Mouse (Mus musculus) bone marrow, adult 2 months (tissue): ENCODE results near the gene Sec14l4. TPM values are rescaled to one million over a fixed set of nuclear protein-coding genes. Genes with fewer than 3 reads are reported as not detected.

Experiments
- H3K27ac ChIP-seq: fragments of 200-500 bp; 2 replicates; pipeline ENCODE4 v1.5.1; 2012; ENCODE audit warnings: low read depth, mild to moderate bottlenecking, control low read depth, inconsistent platforms, low read length; ENCODE audit not compliant: control insufficient read depth, poor library complexity, insufficient read depth
- H3K4me1 ChIP-seq: fragments of 200-500 bp; 2 replicates; pipeline ENCODE4 v1.6.1; 2011; ENCODE audit warnings: low read length; ENCODE audit not compliant: control insufficient read depth, insufficient read depth
- H3K4me3 ChIP-seq: fragments of 200-500 bp; replicated peaks from 2 replicates; pipeline ENCODE3; 2011; ENCODE audit warnings: mild to moderate bottlenecking, low read depth, low read length, control low read depth; ENCODE audit not compliant: control insufficient read depth
- CTCF ChIP-seq: fragments of 200-500 bp; IDR thresholded peaks from 2 replicates; pipeline ENCODE4 v1.5.1; 2011; ENCODE audit warnings: low read length, control low read depth; ENCODE audit not compliant: control insufficient read depth, insufficient read depth
- POLR2A ChIP-seq: fragments of 200-500 bp; IDR thresholded peaks from 2 replicates; pipeline ENCODE4 v1.6.1; 2011; ENCODE audit warnings: low read depth, mild to moderate bottlenecking, control low read depth, low read length, borderline replicate concordance; ENCODE audit not compliant: control insufficient read depth
- WGBS: fragments of 180-500 bp; shearing (Covaris S2); methylation state at CpG from one replicate; pipeline ENCODE4 v1.1.7; 2018; 5-methylcytosine and 5-hydroxymethylcytosine counted together
- polyA plus RNA-seq: library from polyadenylated mRNA; stranded (reverse); fragments of >200 nt; gene quantifications from 2 replicates; pipeline ENCODE4 v1.2.4, GENCODE M21; 2011; ENCODE audit warnings: low replicate concordance; ENCODE audit not compliant: missing spikeins, insufficient read depth, insufficient read length

Sec14l4 gene
- polyA plus RNA-seq, 1 experiment, result 0.47 TPM

DNA sequence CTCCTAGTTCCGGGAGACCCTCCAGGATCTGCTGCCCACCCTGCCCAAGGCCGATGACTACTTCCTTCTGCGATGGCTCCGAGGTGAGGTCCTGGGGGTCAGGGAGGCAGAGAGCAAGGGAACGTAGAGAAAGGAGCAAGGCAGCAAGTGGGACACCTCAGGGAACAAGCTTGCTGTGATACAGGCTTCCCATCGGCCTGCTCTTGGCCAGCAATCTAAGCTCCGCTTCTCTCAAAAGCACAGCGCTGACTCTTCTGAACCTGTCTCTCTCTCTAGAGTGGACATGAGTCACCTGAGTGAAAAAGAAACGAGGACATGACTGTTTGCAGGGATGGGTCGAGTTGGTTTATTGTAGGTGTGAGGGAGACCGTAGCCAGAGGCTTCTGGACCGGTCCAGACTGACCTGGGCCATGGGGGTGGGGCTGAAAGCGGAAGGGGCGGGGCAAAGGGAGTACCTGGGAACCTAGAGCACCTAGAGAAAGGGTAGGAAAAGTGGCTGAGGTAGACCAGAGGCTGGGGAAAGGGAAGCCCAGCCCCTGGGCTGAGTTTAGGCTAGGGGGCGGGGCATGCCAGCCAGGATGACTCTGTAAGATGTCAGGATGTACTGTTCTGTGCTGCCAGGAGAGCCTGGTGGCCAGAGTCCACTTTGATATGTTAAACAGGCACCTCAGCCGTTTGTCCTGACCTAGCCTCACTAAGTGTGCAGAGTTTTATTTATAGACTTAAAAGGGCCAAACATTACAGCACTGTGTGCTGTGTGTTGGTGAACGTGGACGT lies 4.0 kb downstream of the Sec14l4 start:
- Histone ChIP-seq H3K4me1 (no peaks in the 10 kb centered on the region), H3K4me3 (no peak overlapping the region), H3K27ac (no peak overlapping the region)
- WGBS, result 72% methylated on average over 18 of the region's 18 CpGs
- TF ChIP-seq POLR2A, result no peak

DNA sequence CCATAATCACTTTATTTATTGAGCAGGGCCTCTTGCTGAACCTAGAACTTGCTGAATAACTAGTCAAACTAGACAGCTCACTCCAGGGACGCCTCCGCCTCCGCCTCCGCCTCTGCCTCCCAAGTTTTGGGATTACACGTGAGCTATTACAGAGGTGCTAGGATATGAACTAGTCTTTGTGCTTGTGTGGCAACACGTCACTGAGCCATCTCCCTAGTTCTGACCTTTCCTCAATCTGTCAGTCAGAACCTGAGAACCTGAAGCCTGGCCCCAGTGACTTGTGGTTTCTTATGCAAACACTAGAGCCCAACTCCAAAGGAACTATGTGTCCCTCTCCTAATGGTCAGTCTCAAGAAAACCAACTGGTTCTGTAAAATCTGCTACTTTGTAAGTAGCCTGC lies 4.7 kb downstream of the Sec14l4 start:
- Histone ChIP-seq H3K4me1 (no peaks in the 10 kb centered on the region), H3K4me3 (no peak overlapping the region), H3K27ac (no peak overlapping the region)
- WGBS, result 85% methylated on average over 6 of the region's 6 CpGs
- no peak for TF ChIP-seq POLR2A
- TF ChIP-seq CTCF, result no peak

DNA sequence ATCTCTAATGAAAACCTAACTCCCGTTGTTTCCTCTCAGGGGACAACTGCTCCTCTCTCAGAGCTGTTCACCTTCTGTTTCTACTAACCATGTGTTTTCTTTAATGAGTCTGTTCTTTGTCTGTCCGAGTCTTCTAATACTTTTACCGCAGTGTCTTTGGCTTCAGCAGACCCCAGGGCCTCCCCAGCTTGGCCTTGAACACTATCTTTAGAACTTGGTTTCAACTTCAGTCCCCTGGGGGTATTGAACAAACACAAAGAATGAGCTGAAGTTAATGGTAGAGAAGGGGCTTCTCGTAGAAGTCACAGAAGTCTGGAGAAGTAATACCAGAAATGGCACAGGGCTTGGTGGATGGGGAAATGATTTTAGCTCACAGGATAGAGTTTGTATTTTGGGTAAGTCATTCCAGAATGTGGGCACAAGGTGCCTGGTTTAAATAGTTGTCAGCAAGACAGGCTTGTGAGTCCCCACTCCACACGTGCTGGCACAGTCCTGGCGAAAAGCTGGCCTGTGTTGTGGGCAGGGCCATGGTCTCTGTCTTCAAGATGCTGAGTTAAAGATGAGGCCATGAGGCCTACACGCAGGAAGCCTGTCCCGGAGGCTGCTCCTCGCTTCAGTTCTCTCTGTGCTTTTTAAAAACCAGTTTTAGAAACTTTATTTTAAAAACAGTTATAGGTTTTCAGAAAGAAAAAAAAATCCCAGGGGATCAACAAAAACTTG lies 5.3 kb downstream of the Sec14l4 start:
- Histone ChIP-seq H3K4me1 (no peaks in the 10 kb centered on the region), H3K27ac (no peak overlapping the region), H3K4me3 (no peak overlapping the region)
- WGBS, result 71% methylated on average over 9 of the region's 9 CpGs
- TF ChIP-seq CTCF (no peak), POLR2A (no peak)

DNA sequence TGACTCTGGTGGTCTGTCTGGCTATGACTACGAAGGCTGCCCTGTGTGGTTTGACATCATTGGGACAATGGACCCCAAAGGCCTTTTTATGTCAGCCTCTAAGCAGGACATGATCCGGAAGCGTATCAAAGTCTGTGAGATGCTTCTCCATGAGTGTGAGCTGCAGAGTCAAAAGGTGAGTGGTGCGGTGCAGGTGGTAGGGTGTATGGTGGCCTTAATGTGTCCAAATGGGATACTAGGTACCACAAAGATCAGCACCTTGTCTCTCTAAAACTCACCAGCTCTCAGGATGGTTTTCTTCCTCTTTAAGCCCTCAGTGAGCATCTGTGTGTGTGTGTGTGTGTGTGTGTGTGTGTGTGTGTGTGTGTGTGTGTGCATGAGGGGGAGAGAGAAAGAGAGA lies 8.7 kb downstream of the Sec14l4 start:
- Histone ChIP-seq H3K4me1 (no peaks in the 10 kb centered on the region), H3K27ac (no peak overlapping the region), H3K4me3 (no peak overlapping the region)
- WGBS, result 95% methylated on average over 4 of the region's 4 CpGs
- TF ChIP-seq CTCF, result no peak
- no peak for TF ChIP-seq POLR2A

DNA sequence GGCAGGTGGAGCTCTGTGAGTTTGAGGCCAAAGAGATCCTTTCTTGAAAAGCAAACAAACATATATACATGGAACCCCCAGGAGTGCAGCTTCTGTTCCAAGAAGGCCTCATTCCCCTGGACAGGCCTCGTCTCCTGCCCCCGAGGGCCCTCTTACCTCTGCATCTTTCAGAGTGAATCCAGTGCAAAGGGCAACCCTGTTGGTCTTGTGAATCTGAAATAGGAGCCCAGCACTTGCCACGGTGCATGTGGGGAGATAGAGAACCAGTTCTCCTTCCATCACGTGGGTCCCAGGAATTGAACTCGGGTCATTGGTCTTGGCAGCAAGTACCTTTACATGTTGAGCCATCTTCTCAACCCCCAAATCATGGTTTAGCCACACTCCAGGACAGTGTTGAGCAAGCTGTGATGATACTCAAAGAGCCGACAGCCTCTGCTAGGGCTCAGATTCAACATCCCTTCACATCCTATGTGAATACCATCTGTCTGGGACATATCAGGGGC lies 9.9 kb downstream of the Sec14l4 start:
- no peaks in the 10 kb centered on the region for H3K4me1 ChIP-seq
- H3K4me3 ChIP-seq, result no peak overlapping the region
- H3K27ac ChIP-seq, result no peak overlapping the region
- TF ChIP-seq POLR2A (no peak), CTCF (no peak)
- WGBS, result 68% methylated on average over 6 of the region's 6 CpGs

DNA sequence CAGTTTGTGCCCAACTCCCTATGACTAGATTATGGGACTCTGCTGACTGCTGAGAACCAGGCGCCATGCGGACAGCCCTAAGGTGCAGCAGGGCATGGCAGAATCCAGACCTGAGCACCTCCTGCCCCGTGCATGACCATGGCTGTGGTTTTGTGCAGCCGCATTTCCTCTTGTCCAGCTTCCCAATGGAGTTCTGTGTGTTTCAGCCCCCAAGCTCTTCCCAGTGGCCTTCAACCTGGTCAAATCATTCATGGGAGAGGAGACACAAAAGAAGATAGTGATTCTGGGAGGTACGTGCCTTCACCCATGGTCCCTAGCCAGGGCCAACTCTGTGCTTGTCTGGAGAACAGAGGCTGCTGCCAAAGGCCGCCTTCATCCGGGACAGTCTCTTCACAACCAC lies 11.8 kb downstream of the Sec14l4 start:
- H3K27ac ChIP-seq, result no peak overlapping the region
- H3K4me1 ChIP-seq, result no peaks in the 10 kb centered on the region
- H3K4me3 ChIP-seq, result no peak overlapping the region
- no peak for TF ChIP-seq POLR2A
- no peak for TF ChIP-seq CTCF
- WGBS, result 85% methylated on average over 7 of the region's 7 CpGs

DNA sequence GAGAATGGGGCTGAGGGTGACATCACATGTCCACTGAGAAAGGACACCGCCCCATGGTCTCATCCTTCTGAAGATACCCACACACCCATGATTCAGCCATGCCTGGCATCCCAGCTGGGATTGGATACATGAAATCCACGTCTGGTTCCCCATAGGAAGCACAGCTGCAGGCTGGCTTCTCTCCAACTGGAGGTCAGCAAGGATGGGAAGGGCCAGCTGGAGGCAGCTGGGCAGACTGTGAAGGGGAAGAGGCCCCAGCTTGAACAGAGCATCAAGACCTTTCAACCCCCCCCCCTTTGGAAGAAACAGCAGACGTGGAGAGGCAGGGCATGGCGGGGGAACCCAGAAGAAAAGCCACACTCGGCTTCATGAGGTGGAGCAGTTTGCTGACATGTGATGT lies 15.3 kb downstream of the Sec14l4 start:
- 64% methylated on average over 5 of the region's 5 CpGs for WGBS
- TF ChIP-seq CTCF, result no peak
- no peak for TF ChIP-seq POLR2A
- H3K27ac ChIP-seq, result no peak overlapping the region
- no peak overlapping the region for H3K4me3 ChIP-seq
- no peaks in the 10 kb centered on the region for H3K4me1 ChIP-seq

DNA sequence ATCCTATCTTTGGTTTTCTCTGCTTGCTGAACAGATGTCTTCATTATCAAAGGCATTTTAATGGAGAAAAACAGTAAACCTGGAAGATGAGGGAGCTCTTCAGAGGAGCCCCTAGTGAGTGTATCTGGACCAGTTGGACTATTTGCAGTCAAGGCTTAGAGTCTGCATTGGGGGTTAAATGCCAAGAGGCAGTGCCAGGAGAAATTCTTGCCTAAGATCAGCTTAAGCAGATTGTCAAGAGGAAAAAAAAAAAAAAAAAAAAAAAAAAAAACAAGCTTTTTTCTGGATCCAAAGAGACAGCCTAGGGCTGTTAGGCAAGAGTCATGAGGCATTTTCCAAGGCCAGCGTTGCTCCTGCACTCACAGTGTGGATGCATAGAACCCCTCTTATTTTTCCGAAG lies 16.5 kb downstream of the Sec14l4 start:
- TF ChIP-seq CTCF (no peak), POLR2A (no peak)
- Histone ChIP-seq H3K27ac (no peak overlapping the region), H3K4me3 (no peak overlapping the region), H3K4me1 (no peaks in the 10 kb centered on the region)
- WGBS, result 79% methylated on average over 2 of the region's 2 CpGs
